Mouse (Mus musculus) erythroid progenitor cell, adult 5-6 weeks (primary cell): ENCODE data around the gene Olfml1. TPM values are rescaled to one million over a fixed set of nuclear protein-coding genes. Genes with fewer than 3 reads are reported as not detected.

Experiments used
- ATAC-seq: replicated peaks from 2 replicates; pipeline ENCODE4 v1.8.0; 2016; ENCODE audit warnings: moderate number of reproducible peaks, mild to moderate bottlenecking, moderate TSS enrichment, inconsistent platforms; ENCODE audit not compliant: poor library complexity, low FRiP score, severe bottlenecking
- total RNA-seq, 2 experiments: library from RNA; stranded (forward) in 1 of 2; stranded (reverse) in 1 of 2; fragments of 150-400 nt in 1 of 2; fragments of 186-747, 209-891 nt in 1 of 2; gene quantifications; 2 replicates each; pipeline versions ENCODE4 v1.2.3 to v1.2.4; 2015 to 2017; ENCODE audit warnings: low replicate concordance in 2 of 2

The Olfml1 gene
- total RNA-seq, 2 experiments from 2014 or later: not detected

GRCm38 (mm10) chr7:107637398-107637797 is 70.2 kb downstream of the Olfml1 start:
- no peak for ATAC-seq

GRCm38 (mm10) chr7:107638026-107638425 is 70.8 kb downstream of the Olfml1 start:
- no peak for ATAC-seq

Other genes starting within 250 kb of the Olfml1 start
- gene Syt9, start 196.7 kb upstream of the Olfml1 start, total RNA-seq (2015; ENCODE audit: low replicate concordance): not detected in 2 replicates
- not detected in 2 replicates for gene Syt9, start 196.7 kb upstream of the Olfml1 start, total RNA-seq (2017; ENCODE audit: low replicate concordance)
- 2.9 TPM in 1 of 2 replicates, not detected in the other for gene Ppfibp2, start 27.8 kb downstream of the Olfml1 start, total RNA-seq (2015; ENCODE audit: low replicate concordance)
- gene Ppfibp2, start 27.8 kb downstream of the Olfml1 start, total RNA-seq (2017; ENCODE audit: low replicate concordance): 1.7 and 1.9 TPM in 2 replicates
- gene 5330417H12Rik, start 57.7 kb downstream of the Olfml1 start, total RNA-seq (2015; ENCODE audit: low replicate concordance): not detected in 2 replicates
- gene 5330417H12Rik, start 57.7 kb downstream of the Olfml1 start, total RNA-seq (2017; ENCODE audit: low replicate concordance): not detected in 2 replicates
- gene Cyb5r2, start 190.6 kb downstream of the Olfml1 start, total RNA-seq (2015; ENCODE audit: low replicate concordance): not detected in 2 replicates
- not detected in 2 replicates for gene Cyb5r2, start 190.6 kb downstream of the Olfml1 start, total RNA-seq (2017; ENCODE audit: low replicate concordance)
- not detected in 2 replicates for gene Ovch2, start 233.8 kb downstream of the Olfml1 start, total RNA-seq (2015; ENCODE audit: low replicate concordance)
- not detected in 2 replicates for gene Ovch2, start 233.8 kb downstream of the Olfml1 start, total RNA-seq (2017; ENCODE audit: low replicate concordance)
- gene Olfr467, start 244.8 kb downstream of the Olfml1 start, total RNA-seq (2015; ENCODE audit: low replicate concordance): not detected in 2 replicates
- gene Olfr467, start 244.8 kb downstream of the Olfml1 start, total RNA-seq (2017; ENCODE audit: low replicate concordance): not detected in 2 replicates